Mouse (Mus musculus): ENCODE results near the gene Dab2ip.

DNA sequence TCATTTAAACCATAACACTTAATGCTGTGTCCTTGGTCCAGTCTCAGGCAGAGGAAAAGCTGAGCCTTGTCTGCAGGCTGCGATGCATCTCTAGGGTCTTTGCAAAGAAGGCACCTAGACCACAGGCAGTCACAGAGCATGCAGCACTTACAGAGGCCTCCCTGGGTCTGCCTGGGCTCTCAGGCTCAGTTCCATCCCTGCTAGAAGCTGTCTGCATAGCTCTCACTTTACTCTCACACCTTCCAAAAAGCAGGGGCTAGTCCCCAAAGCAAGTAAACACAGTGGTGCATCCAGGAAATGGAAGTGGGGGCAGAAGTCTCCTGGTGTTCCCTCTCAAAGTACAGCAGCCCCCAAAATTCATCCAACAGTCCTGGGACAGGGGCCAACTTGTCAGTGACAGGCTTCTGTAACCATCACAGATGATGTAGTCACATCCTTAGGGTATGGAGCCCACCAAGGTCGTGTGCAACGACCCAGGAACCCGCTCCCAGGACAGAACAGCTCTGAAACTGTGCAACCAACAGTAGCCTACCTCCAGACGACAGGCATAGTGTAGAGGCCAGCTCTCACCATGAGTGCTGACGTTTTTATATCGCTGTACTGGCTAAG is 192.6 kb downstream of the Dab2ip start:
- TF ChIP-seq CTCF (IDR thresholded peaks at IDR 0.05; ENCODE audit: control insufficient read depth, insufficient read depth, insufficient replicate concordance, low read depth, low read length) (no peak), POLR2A (IDR thresholded peaks at IDR 0.05; ENCODE audit: control insufficient read depth, low read depth, low read length) (no peak)

Data from testis, adult 2 months (tissue).